Mouse (Mus musculus) stomach, embryonic 15.5 days (tissue): ENCODE results near the gene Kcnk18. TPM values are rescaled to one million over a fixed set of nuclear protein-coding genes. Genes with fewer than 3 reads are reported as not detected.

ENCODE experiments used
- ATAC-seq: fragments of 200-750 bp; cut with Nextera tagmentation; 2 replicates; pipeline ENCODE4 v1.8.0; 2017; ENCODE audit warnings: low read depth, moderate number of reproducible peaks, moderate TSS enrichment; ENCODE audit not compliant: insufficient read depth, low FRiP score
- H3K27ac ChIP-seq: fragments of 300-500 bp; sonication (generic); 2 replicates; pipeline ENCODE4 v1.5.1; 2015; ENCODE audit warnings: mild to moderate bottlenecking, inconsistent platforms
- H3K27me3 ChIP-seq: fragments of 300-500 bp; sonication (generic); replicated peaks from 2 replicates; pipeline ENCODE4 v1.6.1; 2015; ENCODE audit warnings: inconsistent platforms
- H3K36me3 ChIP-seq: fragments of 300-500 bp; sonication (generic); 2 replicates; pipeline ENCODE4 v1.6.1; 2015; ENCODE audit warnings: inconsistent platforms
- H3K4me1 ChIP-seq: fragments of 300-500 bp; sonication (generic); 2 replicates; pipeline ENCODE4 v1.6.1; 2015; ENCODE audit warnings: inconsistent platforms
- H3K4me2 ChIP-seq: fragments of 300-500 bp; sonication (generic); 2 replicates; pipeline ENCODE4 v1.6.1; 2015; ENCODE audit warnings: mild to moderate bottlenecking, inconsistent platforms
- H3K4me3 ChIP-seq: fragments of 300-500 bp; sonication (generic); replicated peaks from 2 replicates; pipeline ENCODE4 v1.5.1; 2015; ENCODE audit warnings: inconsistent platforms
- H3K9ac ChIP-seq: fragments of 300-500 bp; sonication (generic); 2 replicates; pipeline ENCODE4 v1.6.1; 2015; ENCODE audit warnings: inconsistent platforms
- H3K9me3 ChIP-seq: fragments of 300-500 bp; sonication (generic); 2 replicates; pipeline ENCODE4 v1.6.1; 2016; ENCODE audit warnings: inconsistent platforms
- WGBS: fragments of 180-500 bp; shearing (Covaris S2); methylation state at CpG from one replicate; pipeline ENCODE4 v1.1.7; 2015; 5-methylcytosine and 5-hydroxymethylcytosine counted together
- polyA plus RNA-seq: library from polyadenylated mRNA; unstranded; fragments of >200 nt; fragmentation: Nextera tagmentation; extraction: Ambion mirVana; gene quantifications from 2 replicates; pipeline ENCODE4 v1.2.1, GENCODE M21; 2015

The Kcnk18 gene
- polyA plus RNA-seq, 1 experiment from 2014 or later: not detected

- Histone ChIP-seq H3K9ac (no peak overlapping the region), H3K4me1 (peaks cover 5% of the 10 kb centered on the region), H3K27ac (no peak overlapping the region), H3K27me3 (peaks cover 81% of the 10 kb centered on the region), H3K4me2 (no peak overlapping the region), H3K9me3 (no peaks in the 10 kb centered on the region), H3K36me3 (no peaks in the 10 kb centered on the region), H3K4me3 (no peak overlapping the region)
- ATAC-seq: no peak
- WGBS: 7% methylated on average over 2 of the region's 2 CpGs
Observed at GRCm38 (mm10) chr19:59192491-59192890, 26.5 kb upstream of the Kcnk18 start.

- under 1% methylated on average over 10 of the region's 10 CpGs for WGBS
- no peaks in the 10 kb centered on the region for H3K9me3 ChIP-seq
- H3K27me3 ChIP-seq: peaks cover 79% of the 10 kb centered on the region
- no peak for ATAC-seq
- H3K4me3 ChIP-seq: no peak overlapping the region
- peaks cover 5% of the 10 kb centered on the region for H3K4me1 ChIP-seq
- peak overlapping the region; percentile 46; the same call in 1 of the 2 replicates for H3K4me2 ChIP-seq
- no peak overlapping the region for H3K9ac ChIP-seq
- no peaks in the 10 kb centered on the region for H3K36me3 ChIP-seq
- H3K27ac ChIP-seq: no peak overlapping the region
Observed at GRCm38 (mm10) chr19:59193456-59193855, 25.6 kb upstream of the Kcnk18 start.

GRCm38 (mm10) chr19:59193986-59194820 is 24.8 kb upstream of the Kcnk18 start:
- under 1% methylated on average over 50 of the region's 50 CpGs for WGBS

GRCm38 (mm10) chr19:59195181-59195770 is 23.7 kb upstream of the Kcnk18 start:
- H3K4me1 ChIP-seq: peaks cover 5% of the 10 kb centered on the region
- no peak for ATAC-seq
- peaks cover 68% of the 10 kb centered on the region for H3K27me3 ChIP-seq
- no peaks in the 10 kb centered on the region for H3K36me3 ChIP-seq
- H3K9me3 ChIP-seq: no peaks in the 10 kb centered on the region; the same call in 1 of the 2 replicates
- no peak overlapping the region for H3K27ac ChIP-seq
- H3K9ac ChIP-seq: no peak overlapping the region
- no peak overlapping the region for H3K4me3 ChIP-seq
- H3K4me2 ChIP-seq: no peak overlapping the region
- WGBS: 8% methylated on average over 9 of the region's 9 CpGs

More at GRCm38 (mm10) chr19:59193986-59194820, 24.8 kb upstream of the Kcnk18 start:
- Histone ChIP-seq H3K4me2 (peak overlapping the region; percentile 46), H3K36me3 (no peaks in the 10 kb centered on the region), H3K27ac (no peak overlapping the region), H3K4me1 (peaks cover 5% of the 10 kb centered on the region), H3K27me3 (peaks cover 72% of the 10 kb centered on the region), H3K9me3 (no peaks in the 10 kb centered on the region), H3K9ac (no peak overlapping the region), H3K4me3 (peak overlapping the region; percentile 14)
- no peak for ATAC-seq

GRCm38 (mm10) chr19:59196111-59196666 is 22.8 kb upstream of the Kcnk18 start:
- Histone ChIP-seq H3K4me3 (no peak overlapping the region), H3K27me3 (peaks cover 60% of the 10 kb centered on the region), H3K4me1 (peaks cover 5% of the 10 kb centered on the region), H3K9ac (no peak overlapping the region), H3K36me3 (no peaks in the 10 kb centered on the region), H3K27ac (no peak overlapping the region), H3K9me3 (no peaks in the 10 kb centered on the region; the same call in 1 of the 2 replicates), H3K4me2 (no peak overlapping the region)
- WGBS: 5% methylated on average over 15 of the region's 15 CpGs
- ATAC-seq: peak; percentile 65

GRCm38 (mm10) chr19:59198161-59198560 is 20.9 kb upstream of the Kcnk18 start:
- Histone ChIP-seq H3K27ac (no peak overlapping the region), H3K4me3 (no peak overlapping the region), H3K4me1 (peaks cover 5% of the 10 kb centered on the region), H3K9me3 (no peaks in the 10 kb centered on the region; the same call in 1 of the 2 replicates), H3K36me3 (no peaks in the 10 kb centered on the region), H3K9ac (no peak overlapping the region), H3K4me2 (no peak overlapping the region), H3K27me3 (peaks cover 46% of the 10 kb centered on the region)
- WGBS: 35% methylated on average over 7 of the region's 7 CpGs
- no peak for ATAC-seq

- H3K9me3 ChIP-seq: no peaks in the 10 kb centered on the region
- H3K4me3 ChIP-seq: no peak overlapping the region
- H3K27me3 ChIP-seq: no peaks in the 10 kb centered on the region; the same call in 1 of the 2 replicates
- H3K36me3 ChIP-seq: no peaks in the 10 kb centered on the region
- no peaks in the 10 kb centered on the region for H3K4me1 ChIP-seq
- H3K27ac ChIP-seq: no peak overlapping the region
- WGBS: 31% methylated on average over 5 of the region's 5 CpGs
- no peak for ATAC-seq
- H3K4me2 ChIP-seq: no peak overlapping the region
- no peak overlapping the region for H3K9ac ChIP-seq
Observed at GRCm38 (mm10) chr19:59208475-59208874, 10.5 kb upstream of the Kcnk18 start.

- no peaks in the 10 kb centered on the region; the same call in 1 of the 2 replicates for H3K27me3 ChIP-seq
- no peak for ATAC-seq
- 76% methylated on average over 2 of the region's 2 CpGs for WGBS
- H3K36me3 ChIP-seq: no peaks in the 10 kb centered on the region
- H3K9ac ChIP-seq: no peak overlapping the region
- no peak overlapping the region for H3K27ac ChIP-seq
- H3K4me1 ChIP-seq: no peaks in the 10 kb centered on the region
- no peak overlapping the region for H3K4me2 ChIP-seq
- H3K4me3 ChIP-seq: no peak overlapping the region
- H3K9me3 ChIP-seq: no peaks in the 10 kb centered on the region
Observed at GRCm38 (mm10) chr19:59208986-59209385, 10.0 kb upstream of the Kcnk18 start.

GRCm38 (mm10) chr19:59216891-59217290 is 2.1 kb upstream of the Kcnk18 start:
- H3K36me3 ChIP-seq: no peaks in the 10 kb centered on the region
- H3K27me3 ChIP-seq: no peaks in the 10 kb centered on the region
- H3K4me1 ChIP-seq: no peaks in the 10 kb centered on the region
- 72% methylated on average over 3 of the region's 3 CpGs for WGBS
- no peak overlapping the region for H3K4me3 ChIP-seq
- H3K9me3 ChIP-seq: no peaks in the 10 kb centered on the region
- ATAC-seq: no peak
- H3K9ac ChIP-seq: no peak overlapping the region
- H3K27ac ChIP-seq: no peak overlapping the region
- no peak overlapping the region for H3K4me2 ChIP-seq

- WGBS: 57% methylated on average over 3 of the region's 3 CpGs
- Histone ChIP-seq H3K27ac (no peak overlapping the region), H3K27me3 (no peaks in the 10 kb centered on the region), H3K9me3 (no peaks in the 10 kb centered on the region), H3K36me3 (no peaks in the 10 kb centered on the region), H3K4me1 (no peaks in the 10 kb centered on the region), H3K4me2 (no peak overlapping the region), H3K9ac (no peak overlapping the region), H3K4me3 (no peak overlapping the region)
- ATAC-seq: no peak
Observed at GRCm38 (mm10) chr19:59221131-59221530, 2.1 kb downstream of the Kcnk18 start.

- H3K27me3 ChIP-seq: no peaks in the 10 kb centered on the region
- H3K4me1 ChIP-seq: no peaks in the 10 kb centered on the region
- no peak overlapping the region for H3K27ac ChIP-seq
- H3K4me2 ChIP-seq: no peak overlapping the region
- no peaks in the 10 kb centered on the region for H3K36me3 ChIP-seq
- no peak for ATAC-seq
- H3K4me3 ChIP-seq: no peak overlapping the region
- H3K9me3 ChIP-seq: no peaks in the 10 kb centered on the region
- H3K9ac ChIP-seq: no peak overlapping the region
- WGBS: 53% methylated on average over 3 of the region's 3 CpGs
Observed at GRCm38 (mm10) chr19:59228376-59228775, 9.4 kb downstream of the Kcnk18 start.

GRCm38 (mm10) chr19:59232786-59233185 is 13.8 kb downstream of the Kcnk18 start:
- Histone ChIP-seq H3K9me3 (no peaks in the 10 kb centered on the region), H3K4me2 (no peak overlapping the region), H3K4me3 (no peak overlapping the region), H3K27me3 (no peaks in the 10 kb centered on the region), H3K9ac (no peak overlapping the region), H3K36me3 (no peaks in the 10 kb centered on the region), H3K27ac (no peak overlapping the region), H3K4me1 (no peaks in the 10 kb centered on the region)
- 61% methylated on average over 5 of the region's 5 CpGs for WGBS
- ATAC-seq: no peak
